Mouse (Mus musculus) neutrophil, adult 59 days (primary cell): ENCODE results near the gene Tmem203. TPM values are rescaled to one million over a fixed set of nuclear protein-coding genes. Genes with fewer than 3 reads are reported as not detected.

Experiments
- total RNA-seq, 2 experiments: library from RNA; stranded (reverse); gene quantifications; 1 replicate in 1 of 2; 2 replicates in 1 of 2; pipeline ENCODE4 v1.2.4; 2023

The Tmem203 gene
- total RNA-seq = 10 to 100 TPM; 17.8 to 19.1 TPM

GRCm38 (mm10) chr2:25255284-25255779 is at the start of gene Tmem203:
TSS of gene Tmem203 (plus strand) at chr2:25255439.

GRCm38 (mm10) chr2:25211121-25211670 is 44.0 kb upstream of the Tmem203 start, which contains the start of gene Nelfb:
TSS of gene Nelfb (minus strand) at chr2:25211489.

GRCm38 (mm10) chr2:25214444-25214843 is 40.8 kb upstream of the Tmem203 start, which contains the start of gene Stpg3:
TSS of gene Stpg3 (minus strand) at chr2:25214637.

GRCm38 (mm10) chr2:25218445-25218844 is 36.8 kb upstream of the Tmem203 start, which contains the start of gene Fam166a:
TSS of gene Fam166a (plus strand) at chr2:25218745.

GRCm38 (mm10) chr2:25224492-25224765 is 30.8 kb upstream of the Tmem203 start, which contains the start of gene Tubb4b:
TSS of gene Tubb4b (minus strand) at chr2:25224702.

GRCm38 (mm10) chr2:25234050-25234449 is 21.2 kb upstream of the Tmem203 start, which contains the start of gene Slc34a3:
TSS of gene Slc34a3 (minus strand) at chr2:25234364.

GRCm38 (mm10) chr2:25236614-25237013 is 18.6 kb upstream of the Tmem203 start, which contains the start of gene Rnf224:
TSS of gene Rnf224 (minus strand) at chr2:25236787.

GRCm38 (mm10) chr2:25242101-25242506 is 13.1 kb upstream of the Tmem203 start, which contains the start of the genes Rnf208 and Cysrt1:
TSS of gene Rnf208 (plus strand) at chr2:25242255.
TSS of gene Cysrt1 (minus strand) at chr2:25242452.

GRCm38 (mm10) chr2:25246183-25247072 is 8.8 kb upstream of the Tmem203 start, which contains the start of gene AL732309.1:
TSS of gene AL732309.1 (minus strand) at chr2:25246863.

GRCm38 (mm10) chr2:25262291-25262767 is 7.1 kb downstream of the Tmem203 start, which contains the start of gene Tprn:
TSS of gene Tprn (plus strand) at chr2:25262618.

GRCm38 (mm10) chr2:25271827-25272511 is 16.7 kb downstream of the Tmem203 start, which contains the start of the genes Ssna1 and Anapc2:
TSS of gene Ssna1 (minus strand) at chr2:25272438.
TSS of gene Anapc2 (plus strand) at chr2:25272478.

GRCm38 (mm10) chr2:25287927-25288649 is 32.8 kb downstream of the Tmem203 start, which contains the start of gene Tmem210:
TSS of gene Tmem210 (plus strand) at chr2:25288145.

GRCm38 (mm10) chr2:25289651-25290050 is 34.4 kb downstream of the Tmem203 start, which contains the start of gene Lrrc26:
TSS of gene Lrrc26 (plus strand) at chr2:25289915.

Other genes with a start within 250 kb of the Tmem203 start
- 10 to 100 TPM; 14.5 to 19.9 TPM for gene Nsmf, start 201.1 kb upstream of the Tmem203 start, total RNA-seq
- gene Entpd8, start 175.1 kb upstream of the Tmem203 start, total RNA-seq = not detected
- gene Noxa1, start 160.3 kb upstream of the Tmem203 start, total RNA-seq = not detected
- gene Nrarp, start 74.7 kb upstream of the Tmem203 start, total RNA-seq = under 1 TPM; 0.57 to 0.73 TPM
- gene Tor4a, start 58.6 kb upstream of the Tmem203 start, total RNA-seq = 10 to 100 TPM; 39.0 to 42.5 TPM
- 10 to 100 TPM; 46.2 to 55.8 TPM for gene Nelfb, start 44.0 kb upstream of the Tmem203 start, total RNA-seq
- gene Stpg3, start 40.8 kb upstream of the Tmem203 start, total RNA-seq = under 1 TPM; 0.29 to 0.40 TPM
- not detected for gene Fam166a, start 36.7 kb upstream of the Tmem203 start, total RNA-seq
- 100 to 1,000 TPM; 254 to 279 TPM for gene Tubb4b, start 30.7 kb upstream of the Tmem203 start, total RNA-seq
- not detected for gene Slc34a3, start 21.1 kb upstream of the Tmem203 start, total RNA-seq
- not detected for gene Rnf224, start 18.7 kb upstream of the Tmem203 start, total RNA-seq
- under 1 TPM in 1 of 2 experiments, not detected in 1; 0.29 TPM for gene Rnf208, start 13.2 kb upstream of the Tmem203 start, total RNA-seq
- not detected for gene Cysrt1, start 13.0 kb upstream of the Tmem203 start, total RNA-seq
- gene AL732309.1, start 8.6 kb upstream of the Tmem203 start, total RNA-seq = 1 to 10 TPM in 1 of 2 experiments, under 1 TPM in 1; 0.53 to 3.2 TPM
- 10 to 100 TPM; 12.7 to 14.6 TPM for gene Tprn, start 7.2 kb downstream of the Tmem203 start, total RNA-seq
- gene Ssna1, start 17.0 kb downstream of the Tmem203 start, total RNA-seq = 10 to 100 TPM; 60.4 to 61.5 TPM
- 10 to 100 TPM; 79.1 to 82.3 TPM for gene Anapc2, start 17.0 kb downstream of the Tmem203 start, total RNA-seq
- not detected for gene Tmem210, start 32.7 kb downstream of the Tmem203 start, total RNA-seq
- gene Lrrc26, start 34.5 kb downstream of the Tmem203 start, total RNA-seq = not detected
- gene Grin1, start 63.7 kb downstream of the Tmem203 start, total RNA-seq = not detected
- 10 to 100 TPM; 39.8 to 46.7 TPM for gene Man1b1, start 76.9 kb downstream of the Tmem203 start, total RNA-seq
- 10 to 100 TPM; 11.1 to 21.8 TPM for gene Dpp7, start 100.9 kb downstream of the Tmem203 start, total RNA-seq
- 10 to 100 TPM; 30.5 to 36.8 TPM for gene Uap1l1, start 110.2 kb downstream of the Tmem203 start, total RNA-seq
- 10 to 100 TPM in 1 of 2 experiments, 1 to 10 TPM in 1; 9.1 to 11.3 TPM for gene Sapcd2, start 116.9 kb downstream of the Tmem203 start, total RNA-seq
- not detected for gene Entpd2, start 140.4 kb downstream of the Tmem203 start, total RNA-seq
- gene Npdc1, start 143.9 kb downstream of the Tmem203 start, total RNA-seq = not detected
- gene Fut7, start 167.8 kb downstream of the Tmem203 start, total RNA-seq = 10 to 100 TPM; 16.2 to 20.1 TPM
- gene Abca2, start 173.3 kb downstream of the Tmem203 start, total RNA-seq = 10 to 100 TPM; 17.7 to 22.9 TPM
- gene Clic3, start 201.4 kb downstream of the Tmem203 start, total RNA-seq = not detected
- gene Paxx, start 205.7 kb downstream of the Tmem203 start, total RNA-seq = 10 to 100 TPM; 44.7 to 53.4 TPM
- gene Ptgds, start 214.6 kb downstream of the Tmem203 start, total RNA-seq = not detected
- not detected for gene Lcn12, start 238.5 kb downstream of the Tmem203 start, total RNA-seq
- 10 to 100 TPM; 26.8 to 28.7 TPM for gene Fbxw5, start 245.3 kb downstream of the Tmem203 start, total RNA-seq
- under 1 TPM; 0.44 to 0.64 TPM for gene C8g, start 246.3 kb downstream of the Tmem203 start, total RNA-seq